Mouse (Mus musculus): ENCODE results near the gene Psmd3. TPM values are rescaled to one million over a fixed set of nuclear protein-coding genes. Genes with fewer than 3 reads are reported as not detected.
"Not testable (repeated sequence)": the region's sequence is repeated elsewhere in the genome, so short reads cannot be mapped to it uniquely, and the experiment has no call there.

Psmd3 gene
- polyA plus RNA-seq (2017; shearing (Covaris generic)), result 10 to 100 TPM; 14.2 to 25.7 TPM

GRCm38 (mm10) chr11:98681786-98682745 lies at the start of gene Psmd3:
Gene Psmd3 (plus strand): TSS chr11:98682554.
- peak; percentile 88 for ATAC-seq

DNA sequence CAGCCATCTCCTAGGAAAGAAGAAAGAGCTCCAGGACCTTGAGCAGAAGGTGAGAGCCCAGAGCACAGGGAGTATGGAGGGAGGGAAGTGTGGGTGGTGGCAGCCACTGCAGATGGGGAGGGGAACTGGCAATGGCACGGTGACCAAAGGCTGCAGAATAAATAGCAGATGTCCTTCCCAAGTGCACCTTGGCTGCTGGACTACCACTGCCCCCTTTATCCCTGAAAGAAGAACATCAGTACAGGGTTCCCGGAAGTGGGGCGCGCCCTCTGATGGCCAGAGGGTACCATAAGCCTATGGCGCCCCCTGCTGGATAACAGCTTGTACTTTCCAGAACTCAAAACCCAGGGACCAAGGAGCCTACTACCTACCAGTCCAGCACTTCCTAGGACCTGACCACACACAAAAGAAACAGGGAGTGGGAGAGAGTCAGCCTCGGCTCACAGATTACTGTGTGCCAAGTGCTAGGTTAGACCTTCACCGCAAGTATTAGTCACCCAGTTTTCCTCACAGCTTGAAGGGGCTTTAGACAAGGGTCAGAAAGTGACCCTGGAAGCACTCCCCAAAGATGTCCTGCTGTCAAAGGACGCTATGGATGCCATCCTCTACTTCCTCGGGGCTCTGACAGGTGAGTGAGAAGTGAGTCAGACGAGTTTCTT lies 46.9 kb upstream of the Psmd3 start:
- ATAC-seq, result peak; percentile 43

DNA sequence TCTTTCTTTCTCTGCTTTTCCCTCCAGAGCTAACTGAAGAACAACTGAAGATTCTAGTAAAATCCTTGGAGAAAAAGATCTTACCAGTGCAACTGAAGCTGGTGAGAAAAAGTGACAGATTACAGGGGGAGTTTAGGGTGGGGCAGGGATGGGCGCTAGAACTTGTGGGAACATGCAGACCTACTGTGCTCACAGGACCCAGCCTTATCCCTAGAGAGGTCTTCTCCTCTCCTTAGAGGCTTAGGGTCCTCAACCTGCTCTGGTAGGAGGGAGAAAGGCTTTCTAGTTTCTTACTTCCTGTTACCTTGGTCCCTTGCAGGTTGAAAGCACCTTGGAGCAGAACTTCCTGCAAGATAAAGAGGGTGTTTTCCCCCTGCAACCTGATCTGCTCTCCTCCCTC lies 44.9 kb upstream of the Psmd3 start:
- no peak for ATAC-seq

- ATAC-seq, result no peak
Observed at GRCm38 (mm10) chr11:98640091-98640490, 42.3 kb upstream of the Psmd3 start.

DNA sequence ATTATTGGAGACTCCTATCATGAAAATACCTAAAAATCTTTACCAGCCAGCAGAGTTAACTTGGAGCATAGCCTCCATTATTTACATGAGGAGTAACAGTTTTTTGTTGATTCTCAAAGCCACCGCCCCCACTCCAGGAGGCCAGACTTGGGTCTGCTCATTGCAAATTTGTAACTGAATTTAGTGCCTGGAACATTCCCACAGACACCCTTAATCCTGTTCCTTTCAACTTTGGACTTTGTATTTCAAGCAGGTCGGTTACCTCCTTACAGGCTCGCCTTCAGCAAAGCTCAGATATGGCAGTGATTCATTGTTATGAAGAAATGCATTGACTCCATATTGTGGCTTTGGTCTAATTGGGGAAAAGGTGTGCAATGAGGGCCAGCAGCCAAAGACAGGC lies 37.6 kb upstream of the Psmd3 start:
- no peak for ATAC-seq

DNA sequence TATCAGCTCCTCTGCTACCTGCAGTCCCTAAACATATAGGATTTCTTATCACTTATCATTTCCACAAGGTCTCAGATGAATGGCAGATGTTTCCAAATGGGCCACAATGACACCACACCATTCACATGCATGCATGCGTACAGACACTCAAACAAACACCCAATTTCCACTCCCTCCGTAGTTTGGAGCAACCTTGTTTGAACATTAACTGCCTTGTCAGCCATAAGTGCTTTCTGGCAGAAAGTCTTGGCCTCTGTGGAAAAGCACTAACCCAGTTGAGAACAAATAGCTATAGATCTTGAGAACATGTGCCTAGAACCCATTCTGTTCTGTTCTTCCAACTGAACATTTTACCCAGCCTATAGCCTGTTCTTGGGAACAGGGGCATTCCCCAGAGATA lies 36.4 kb upstream of the Psmd3 start:
- ATAC-seq, result no peak

- no peak for ATAC-seq
Observed at GRCm38 (mm10) chr11:98646459-98646858, 35.9 kb upstream of the Psmd3 start, which contains the start of gene Gsdma2. Gene Gsdma2 (plus strand): TSS chr11:98646759.

DNA sequence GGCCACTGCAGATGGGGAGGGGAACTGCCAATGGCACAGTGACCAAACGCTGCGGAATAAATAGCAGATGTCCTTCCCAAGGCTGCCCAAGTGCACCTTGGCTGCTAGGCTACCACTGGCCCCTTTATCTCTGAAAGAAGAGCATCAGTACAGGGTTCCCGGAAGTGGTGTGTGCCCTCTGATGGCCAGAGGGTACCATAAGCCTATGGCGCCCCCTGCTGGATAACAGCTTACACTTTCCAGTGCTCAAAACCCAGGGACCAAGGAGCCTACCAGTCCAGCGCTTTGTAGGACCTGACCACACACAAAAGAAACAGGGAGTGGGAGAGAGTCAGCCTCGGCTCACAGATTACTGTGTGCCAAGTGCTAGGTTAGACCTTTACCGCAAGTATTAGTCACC lies 27.3 kb upstream of the Psmd3 start:
- ATAC-seq, result peak; percentile 63

DNA sequence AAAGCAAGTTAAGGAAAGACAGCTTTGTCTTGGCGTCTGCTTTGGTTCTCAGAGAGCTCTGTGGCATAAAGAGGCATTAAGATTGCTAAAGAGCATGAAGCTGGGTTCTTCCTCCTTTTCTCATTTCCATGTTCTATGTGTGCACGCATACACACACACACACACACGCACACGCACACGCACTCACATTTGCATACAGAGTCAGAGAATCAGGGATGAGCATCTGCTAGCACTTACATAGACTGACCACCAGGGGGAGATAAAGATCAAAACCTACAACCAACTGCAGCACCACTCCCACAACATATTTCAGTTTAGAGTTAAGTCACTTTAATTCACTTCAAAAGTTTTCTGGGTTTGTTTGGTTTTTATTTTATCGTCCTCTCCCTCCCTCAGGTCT lies 21.8 kb upstream of the Psmd3 start:
- no peak for ATAC-seq

DNA sequence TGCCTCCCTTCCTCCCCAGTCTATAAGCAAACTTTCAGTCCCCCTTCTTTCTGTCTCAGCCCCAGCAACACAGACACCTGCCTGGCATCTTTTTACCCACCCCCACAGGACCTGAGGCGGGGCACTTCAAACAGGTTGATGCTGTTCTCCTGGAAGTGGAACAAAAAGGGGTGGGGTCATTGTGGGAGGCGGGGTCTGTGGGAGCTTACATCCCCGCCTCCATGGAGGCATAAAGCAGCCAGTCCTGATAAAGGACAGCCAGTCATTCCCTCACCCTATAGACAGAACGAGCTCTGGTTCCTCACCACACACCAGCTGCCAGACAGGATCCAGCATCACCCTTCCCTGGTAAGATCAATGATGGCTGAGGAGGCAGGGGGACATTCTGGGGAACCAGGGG lies 18.3 kb upstream of the Psmd3 start, which contains the start of gene Gsdma:
Gene Gsdma (plus strand): TSS at position 261 of the 400 bp plus-strand sequence.
- ATAC-seq, result no peak

DNA sequence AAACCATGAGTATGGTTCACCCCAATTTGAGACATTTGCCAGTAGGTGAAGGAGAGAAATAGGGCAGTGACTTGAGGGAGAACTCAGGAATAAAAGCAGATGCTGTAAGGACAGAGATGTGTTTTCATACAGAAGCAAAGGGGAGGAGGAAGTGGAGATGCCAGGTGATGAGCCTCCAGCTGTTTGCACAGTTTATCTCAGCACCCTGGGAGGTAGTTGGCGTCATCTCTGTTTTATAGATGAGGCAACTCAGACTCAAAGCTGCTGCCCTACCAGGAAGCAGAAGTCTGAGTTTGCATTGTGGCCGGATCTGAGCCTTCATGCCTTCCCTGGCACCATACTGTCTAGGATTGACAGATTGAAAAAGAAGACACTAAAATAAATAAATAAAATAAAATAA lies 13.4 kb upstream of the Psmd3 start:
- ATAC-seq, result no peak

DNA sequence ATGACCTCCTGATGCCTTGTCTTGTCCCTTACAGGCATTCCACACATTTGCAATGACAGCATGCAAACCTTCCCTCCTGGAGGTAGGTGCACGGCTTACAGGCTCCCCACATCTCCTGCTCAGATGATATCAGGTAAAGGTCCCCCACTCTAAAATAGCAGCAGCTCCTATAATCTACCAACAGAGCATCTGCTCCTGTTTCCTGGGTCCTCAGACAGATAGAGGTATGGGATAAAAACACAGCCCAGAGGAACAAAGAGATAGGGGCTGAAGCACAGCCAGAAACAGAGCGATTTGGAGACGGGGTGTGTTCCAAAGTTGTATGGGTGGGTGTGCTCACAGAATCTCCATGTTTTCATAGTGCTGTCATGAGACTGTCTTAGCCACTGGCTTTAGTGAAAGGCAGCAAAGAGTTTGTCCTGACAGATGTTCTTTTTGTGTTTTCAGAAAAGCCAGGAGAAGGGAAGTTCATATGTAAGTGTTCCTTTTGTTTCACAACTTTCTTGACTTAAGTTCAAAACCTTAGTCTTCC lies 11.0 kb upstream of the Psmd3 start:
- no peak for ATAC-seq

- ATAC-seq, result no peak
Observed at GRCm38 (mm10) chr11:98671857-98672256, 10.5 kb upstream of the Psmd3 start.

- no peak for ATAC-seq
Observed at GRCm38 (mm10) chr11:98672482-98672881, 9.9 kb upstream of the Psmd3 start.

- ATAC-seq, result peak; percentile 75
Observed at GRCm38 (mm10) chr11:98673136-98673535, 9.2 kb upstream of the Psmd3 start.

DNA sequence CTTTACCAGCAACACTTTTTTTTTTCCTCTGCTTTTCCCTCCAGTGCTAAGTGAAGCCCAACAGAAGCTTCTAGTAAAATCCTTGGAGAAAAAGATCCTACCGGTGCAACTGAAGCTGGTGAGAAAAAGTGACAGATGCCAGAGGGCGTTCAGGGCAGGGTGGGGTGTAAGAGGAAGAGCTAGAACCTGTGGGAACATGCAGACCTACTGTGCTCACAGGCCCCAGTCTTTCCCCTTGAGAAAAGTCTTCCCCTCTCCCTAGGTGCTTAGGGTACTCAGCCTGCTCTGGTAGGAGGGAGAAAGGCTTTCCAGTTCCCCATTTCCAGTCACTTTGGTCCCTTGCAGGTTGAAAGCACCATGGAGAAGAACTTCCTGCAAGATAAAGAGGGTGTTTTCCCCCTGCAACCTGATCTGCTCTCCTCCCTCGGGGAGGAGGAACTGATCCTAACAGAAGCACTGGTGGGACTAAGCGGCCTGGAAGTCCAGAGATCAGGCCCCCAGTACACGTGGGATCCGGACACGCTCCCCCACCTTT lies 6.5 kb upstream of the Psmd3 start:
- ATAC-seq, result no peak

DNA sequence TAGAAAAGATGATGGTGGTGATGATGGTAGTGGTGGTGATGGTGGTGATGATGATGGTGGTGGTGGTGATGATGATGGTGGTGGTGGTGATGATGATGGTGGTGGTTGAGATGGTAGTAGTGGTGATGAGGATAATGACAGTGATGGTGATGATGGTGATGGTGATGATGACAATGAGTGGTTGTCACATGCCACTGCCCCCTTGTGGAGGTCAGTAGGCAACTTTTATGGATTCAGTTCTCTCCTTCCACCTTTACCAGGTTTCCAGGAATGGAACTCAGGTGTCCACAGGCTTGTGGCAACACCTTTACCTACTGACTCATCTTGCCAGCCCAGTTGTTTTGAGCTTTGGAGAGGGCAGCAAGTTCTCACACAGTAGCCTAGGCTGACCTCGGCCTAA lies 2.3 kb upstream of the Psmd3 start:
- no peak for ATAC-seq

- not testable (repeated sequence) for ATAC-seq
Observed at GRCm38 (mm10) chr11:98680595-98680994, 1.8 kb upstream of the Psmd3 start.

DNA sequence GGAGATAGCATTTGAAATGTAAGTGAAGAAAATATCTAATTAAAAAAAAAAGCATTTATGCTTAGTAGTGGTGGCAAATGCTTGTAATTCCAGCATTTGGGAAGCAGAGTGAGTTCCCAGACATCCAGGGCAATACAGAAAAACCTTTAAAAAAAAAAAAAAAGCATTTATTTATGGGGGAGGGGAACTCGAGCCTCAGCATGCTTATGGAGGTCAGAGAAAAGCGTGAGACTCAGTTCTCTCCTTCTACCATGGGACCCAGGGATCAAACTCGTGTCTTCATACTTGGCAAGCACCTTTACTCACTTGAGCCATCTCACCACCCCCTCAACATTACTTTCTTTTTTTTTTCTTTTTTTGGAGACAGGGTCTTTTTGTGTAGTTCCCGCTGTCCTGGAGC lies 1.2 kb upstream of the Psmd3 start:
- ATAC-seq, result no peak

DNA sequence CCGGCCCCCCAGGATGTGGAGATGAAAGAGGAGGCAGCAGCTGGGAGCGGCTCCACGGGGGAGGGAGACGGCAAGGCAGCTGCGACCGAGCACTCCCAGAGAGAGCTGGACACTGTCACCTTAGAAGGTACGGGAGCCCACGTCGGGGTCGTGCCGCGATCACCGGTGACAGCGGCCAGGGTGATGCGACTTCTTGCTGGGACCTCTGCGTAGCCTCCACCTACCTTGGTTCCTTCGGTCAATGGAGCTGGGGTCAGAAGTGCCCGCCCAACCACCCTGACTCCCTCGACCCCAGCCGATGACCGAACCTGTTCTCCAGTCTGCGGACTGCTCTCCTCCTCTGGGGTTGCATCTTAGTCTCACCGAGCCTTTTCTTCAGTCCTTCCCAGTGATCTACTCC lies 457 bp downstream of the Psmd3 start:
- no peak for ATAC-seq

DNA sequence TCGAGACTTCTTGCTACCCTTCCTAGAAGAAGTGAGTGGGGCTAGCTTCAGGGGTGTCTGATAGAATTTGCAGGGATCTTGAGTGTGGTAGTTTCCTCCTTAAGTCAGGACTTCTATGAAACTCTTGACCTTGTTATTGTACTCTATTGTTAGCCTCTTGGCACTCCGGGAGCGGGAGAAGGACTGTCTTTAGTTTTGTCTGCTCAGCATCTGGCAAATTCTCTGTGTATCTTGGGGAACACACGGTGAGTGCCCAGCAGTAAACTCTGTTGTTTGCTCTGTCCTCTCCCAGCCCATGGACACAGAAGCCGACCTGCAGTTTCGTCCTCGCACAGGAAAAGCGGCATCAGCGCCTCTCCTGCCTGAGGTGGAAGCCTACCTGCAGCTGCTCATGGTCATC lies 3.3 kb downstream of the Psmd3 start:
- ATAC-seq, result no peak

GRCm38 (mm10) chr11:98686976-98687375 lies 4.6 kb downstream of the Psmd3 start:
- no peak for ATAC-seq

DNA sequence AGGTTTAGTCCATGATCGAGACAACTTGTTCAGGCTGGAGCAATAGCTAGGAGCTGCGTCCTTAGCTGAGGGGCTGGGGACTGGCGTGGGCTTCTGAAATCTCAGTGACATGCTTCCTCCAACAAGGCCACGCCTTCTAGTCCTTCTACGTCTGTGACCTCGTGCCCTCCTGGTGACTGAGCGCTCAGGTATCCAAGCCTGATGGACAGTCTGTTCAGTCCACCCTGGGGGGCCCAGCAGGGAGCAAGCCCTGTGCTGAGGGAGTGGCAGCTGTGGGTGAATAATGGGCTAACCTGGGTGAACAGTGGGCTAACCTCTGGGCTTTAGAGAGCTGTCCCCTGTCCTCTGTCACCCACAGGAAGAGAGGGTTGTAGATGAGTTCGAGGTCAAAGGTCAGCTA lies 5.7 kb downstream of the Psmd3 start:
- ATAC-seq, result no peak
